Mouse (Mus musculus) C2C12 (cell line): ENCODE measurements around the gene Zbtb46.

Source experiments
- CTCF ChIP-seq: IDR thresholded peaks from one replicate; pipeline ENCODE4 v1.5.1; 2011; ENCODE audit not compliant: control insufficient read depth, insufficient read depth, insufficient read length
- MAX ChIP-seq: IDR thresholded peaks from one replicate; pipeline ENCODE4 v1.6.1; 2011; ENCODE audit warnings: mild to moderate bottlenecking, control low read depth
- MYOD1 ChIP-seq: IDR thresholded peaks from one replicate; pipeline ENCODE4 v1.6.1; 2011; ENCODE audit warnings: low read depth; ENCODE audit not compliant: control insufficient read depth, insufficient read length
- MYOG ChIP-seq: IDR thresholded peaks from one replicate; pipeline ENCODE4 v1.6.1; 2011; ENCODE audit not compliant: control insufficient read depth, insufficient read length; ENCODE audit errors: extremely low read depth

DNA sequence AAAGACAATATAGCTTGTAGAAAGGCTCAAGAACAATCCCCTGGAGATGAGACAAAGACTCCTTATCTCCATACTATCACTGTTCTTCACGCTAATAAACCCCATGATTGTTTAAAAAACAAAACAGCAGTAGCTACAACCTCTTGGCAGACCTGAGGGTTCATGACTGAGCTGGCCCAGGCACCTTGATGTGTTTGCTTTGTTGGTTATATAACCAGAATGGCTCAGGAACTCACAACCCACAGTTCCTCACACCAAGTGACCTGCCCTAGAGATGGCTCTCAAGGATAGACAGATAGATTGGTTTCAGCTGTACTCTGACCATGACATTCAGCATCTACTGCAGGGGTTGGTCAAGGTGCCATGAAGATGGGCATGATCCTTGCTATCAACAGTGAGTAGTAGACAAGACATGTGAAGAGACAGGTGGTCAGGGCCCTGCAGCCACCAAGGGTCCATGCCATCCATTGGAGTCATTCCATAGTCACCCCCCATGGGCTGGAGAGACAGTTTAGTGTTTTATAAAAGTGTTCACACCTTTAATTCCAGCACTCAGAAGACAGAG lies 2.4 kb upstream of the Zbtb46 start:
- no peak for TF ChIP-seq MYOD1
- TF ChIP-seq CTCF, result no peak
- TF ChIP-seq MYOG, result no peak
- no peak for TF ChIP-seq MAX
